Mouse (Mus musculus) embryonic facial prominence, embryonic 11.5 days (tissue): ENCODE results near the gene Rai14. TPM values are rescaled to one million over a fixed set of nuclear protein-coding genes. Genes with fewer than 3 reads are reported as not detected.

ENCODE experiments used
- ATAC-seq: fragments of 200-750 bp; cut with Nextera tagmentation; replicated peaks from 2 replicates; pipeline ENCODE4 v1.8.0; 2017; ENCODE audit warnings: low read depth; ENCODE audit not compliant: insufficient number of reproducible peaks, low FRiP score, low TSS enrichment
- DNase-seq: peaks from one replicate; pipeline ENCODE4 v3.0.0-alpha.2; 2015; ENCODE audit warnings: low spot score
- H3K27ac ChIP-seq: fragments of 300-500 bp; sonication (generic); replicated peaks from 2 replicates; pipeline ENCODE4 v1.5.1; 2014; ENCODE audit warnings: mild to moderate bottlenecking, low read depth, low read length, control low read depth
- H3K27me3 ChIP-seq: fragments of 300-500 bp; sonication (generic); 2 replicates; pipeline ENCODE4 v1.6.1; 2014; ENCODE audit warnings: mild to moderate bottlenecking, low read length, moderate library complexity, mixed read lengths; ENCODE audit not compliant: control insufficient read depth, insufficient read depth
- H3K36me3 ChIP-seq: fragments of 300-500 bp; sonication (generic); replicated peaks from 2 replicates; pipeline ENCODE4 v1.6.1; 2014; ENCODE audit warnings: low read depth, mild to moderate bottlenecking, low read length, moderate library complexity, mixed read lengths; ENCODE audit not compliant: control insufficient read depth, insufficient read depth
- H3K4me1 ChIP-seq: fragments of 300-500 bp; sonication (generic); 2 replicates; pipeline ENCODE4 v1.6.1; 2014; ENCODE audit warnings: low read length, mixed read lengths; ENCODE audit not compliant: control insufficient read depth, insufficient read depth
- H3K4me2 ChIP-seq: fragments of 300-500 bp; sonication (generic); 2 replicates; pipeline ENCODE4 v1.6.1; 2014; ENCODE audit warnings: low read depth, mild to moderate bottlenecking, control low read depth, low read length, moderate library complexity
- H3K4me3 ChIP-seq: fragments of 300-500 bp; sonication (generic); 2 replicates; pipeline ENCODE4 v1.5.1; 2014; ENCODE audit warnings: low read depth, low read length, control low read depth
- H3K9ac ChIP-seq: fragments of 300-500 bp; sonication (generic); replicated peaks from 2 replicates; pipeline ENCODE4 v1.6.1; 2014; ENCODE audit warnings: mild to moderate bottlenecking, control low read depth, low read length
- H3K9me3 ChIP-seq: fragments of 300-500 bp; sonication (generic); replicated peaks from 2 replicates; pipeline ENCODE4 v1.6.1; 2016; ENCODE audit warnings: mild to moderate bottlenecking, low read length, inconsistent platforms, mixed read lengths; ENCODE audit not compliant: control insufficient read depth
- WGBS: fragments of 180-500 bp; shearing (Covaris S2); extraction: QIAGEN DNeasy Blood & Tissue Kit; methylation state at CpG from one replicate; pipeline ENCODE4 v1.1.7; 2014; 5-methylcytosine and 5-hydroxymethylcytosine counted together
- polyA plus RNA-seq: library from polyadenylated mRNA; unstranded; fragments of >200 nt; fragmentation: Nextera tagmentation; extraction: Ambion mirVana; gene quantifications from 2 replicates; pipeline ENCODE4 v1.2.1, GENCODE M21; 2014

Gene Rai14
- polyA plus RNA-seq, 1 experiment from 2014 or later, result 92.0 TPM

- 64% methylated on average over 6 of the region's 6 CpGs for WGBS
- H3K9ac ChIP-seq, result no peak overlapping the region
- H3K4me3 ChIP-seq, result no peak overlapping the region
- ATAC-seq, result no peak
- no peaks in the 10 kb centered on the region for H3K9me3 ChIP-seq
- 0 out of 2 replicates have a peak, but pooled peaks cover 2% of the 10 kb centered on the region for H3K4me1 ChIP-seq
- no peaks in the 10 kb centered on the region for H3K27me3 ChIP-seq
- H3K27ac ChIP-seq, result no peak overlapping the region
- H3K36me3 ChIP-seq, result peaks cover 2% of the 10 kb centered on the region
- 0 out of 2 replicates have a peak overlapping the region, but pooled peaks have one; percentile 5 for H3K4me2 ChIP-seq
- no peak for DNase-seq
Measured at GRCm38 (mm10) chr15:10711231-10711630, 3.2 kb downstream of the Rai14 start.

GRCm38 (mm10) chr15:10708591-10709272 is 5.7 kb downstream of the Rai14 start:
- Histone ChIP-seq H3K9me3 (no peaks in the 10 kb centered on the region), H3K27ac (no peak overlapping the region), H3K4me3 (no peak overlapping the region), H3K4me2 (no peak overlapping the region), H3K9ac (no peak overlapping the region), H3K4me1 (0 out of 2 replicates have a peak, but pooled peaks cover 2% of the 10 kb centered on the region), H3K36me3 (peaks cover 2% of the 10 kb centered on the region), H3K27me3 (no peaks in the 10 kb centered on the region)
- DNase-seq, result no peak
- no peak for ATAC-seq
- WGBS, result 81% methylated on average over 10 of the region's 10 CpGs

- WGBS, result 92% methylated on average over 6 of the region's 6 CpGs
- DNase-seq (no peak), ATAC-seq (no peak)
- Histone ChIP-seq H3K36me3 (peaks cover 2% of the 10 kb centered on the region), H3K9ac (no peak overlapping the region), H3K4me3 (no peak overlapping the region), H3K27ac (no peak overlapping the region), H3K4me1 (0 out of 2 replicates have a peak, but pooled peaks cover 2% of the 10 kb centered on the region), H3K27me3 (no peaks in the 10 kb centered on the region), H3K4me2 (no peak overlapping the region), H3K9me3 (no peaks in the 10 kb centered on the region)
Measured at GRCm38 (mm10) chr15:10707109-10707508, 7.3 kb downstream of the Rai14 start.

- DNase-seq (no peak), ATAC-seq (no peak)
- Histone ChIP-seq H3K4me1 (0 out of 2 replicates have a peak, but pooled peaks cover under 1% of the 10 kb centered on the region), H3K36me3 (peaks cover 2% of the 10 kb centered on the region), H3K4me2 (no peak overlapping the region), H3K4me3 (no peak overlapping the region), H3K27ac (no peak overlapping the region), H3K9ac (no peak overlapping the region), H3K27me3 (no peaks in the 10 kb centered on the region), H3K9me3 (no peaks in the 10 kb centered on the region)
- 81% methylated on average over 8 of the region's 8 CpGs for WGBS
Measured at GRCm38 (mm10) chr15:10706414-10706813, 8.0 kb downstream of the Rai14 start.

- H3K4me1 ChIP-seq, result no peaks in the 10 kb centered on the region; the same call in 1 of the 2 replicates
- no peaks in the 10 kb centered on the region for H3K9me3 ChIP-seq
- no peak overlapping the region for H3K9ac ChIP-seq
- WGBS, result 65% methylated on average over 5 of the region's 5 CpGs
- H3K4me3 ChIP-seq, result no peak overlapping the region
- no peaks in the 10 kb centered on the region for H3K27me3 ChIP-seq
- ATAC-seq (no peak), DNase-seq (no peak)
- peaks cover 2% of the 10 kb centered on the region for H3K36me3 ChIP-seq
- no peak overlapping the region for H3K27ac ChIP-seq
- no peak overlapping the region for H3K4me2 ChIP-seq
Measured at GRCm38 (mm10) chr15:10705752-10706151, 8.7 kb downstream of the Rai14 start.

GRCm38 (mm10) chr15:10704328-10704727 is 10.1 kb downstream of the Rai14 start:
- H3K27ac ChIP-seq, result no peak overlapping the region
- H3K27me3 ChIP-seq, result no peaks in the 10 kb centered on the region
- no peak overlapping the region for H3K4me3 ChIP-seq
- H3K4me1 ChIP-seq, result no peaks in the 10 kb centered on the region; the same call in 1 of the 2 replicates
- H3K9ac ChIP-seq, result no peak overlapping the region
- no peak for ATAC-seq
- WGBS, result 71% methylated on average over 8 of the region's 8 CpGs
- no peaks in the 10 kb centered on the region for H3K9me3 ChIP-seq
- H3K36me3 ChIP-seq, result peaks cover 2% of the 10 kb centered on the region
- peak; percentile 46 for DNase-seq
- no peak overlapping the region for H3K4me2 ChIP-seq

- Histone ChIP-seq H3K4me2 (no peak overlapping the region), H3K4me3 (no peak overlapping the region), H3K4me1 (no peaks in the 10 kb centered on the region; the same call in 1 of the 2 replicates), H3K9ac (no peak overlapping the region), H3K27ac (no peak overlapping the region), H3K9me3 (no peaks in the 10 kb centered on the region), H3K27me3 (no peaks in the 10 kb centered on the region), H3K36me3 (no peaks in the 10 kb centered on the region; the same call in 1 of the 2 replicates)
- DNase-seq (no peak), ATAC-seq (no peak)
- WGBS, result 70% methylated on average over 5 of the region's 5 CpGs
Measured at GRCm38 (mm10) chr15:10701571-10701970, 12.9 kb downstream of the Rai14 start.

GRCm38 (mm10) chr15:10700891-10701466 is 13.4 kb downstream of the Rai14 start:
- ATAC-seq (no peak), DNase-seq (no peak)
- Histone ChIP-seq H3K27ac (no peak overlapping the region), H3K36me3 (no peaks in the 10 kb centered on the region), H3K9me3 (no peaks in the 10 kb centered on the region), H3K4me1 (no peaks in the 10 kb centered on the region; the same call in 1 of the 2 replicates), H3K4me3 (no peak overlapping the region), H3K9ac (no peak overlapping the region), H3K27me3 (no peaks in the 10 kb centered on the region), H3K4me2 (no peak overlapping the region)
- 89% methylated on average over 9 of the region's 9 CpGs for WGBS
